Mouse (Mus musculus) testis, postnatal 10 days (tissue): ENCODE results near the gene 1600012H06Rik.
"Not testable (repeated sequence)": the region's sequence is repeated elsewhere in the genome, so short reads cannot be mapped to it uniquely, and the experiment has no call there.

Experiments used
- DNase-seq: peaks from one replicate; pipeline ENCODE4 v3.0.0; 2021; ENCODE audit warnings: low spot score

1600012H06Rik gene

GRCm38 (mm10) chr17:14944551-14944950 lies 1.6 kb downstream of the 1600012H06Rik start:
- DNase-seq = no peak

GRCm38 (mm10) chr17:14949161-14949827 lies 6.3 kb downstream of the 1600012H06Rik start:
- no peak for DNase-seq

GRCm38 (mm10) chr17:14953452-14953851 lies 10.5 kb downstream of the 1600012H06Rik start:
- DNase-seq = no peak

GRCm38 (mm10) chr17:14958686-14959327 lies 15.8 kb downstream of the 1600012H06Rik start:
- DNase-seq = no peak

- no peak for DNase-seq
These were observed 17.0 kb downstream of the 1600012H06Rik start for GRCm38 (mm10) chr17:14959979-14960378.

GRCm38 (mm10) chr17:14960520-14960919 lies 17.5 kb downstream of the 1600012H06Rik start:
- peak; percentile 58 for DNase-seq

GRCm38 (mm10) chr17:14960951-14961556 lies 18.1 kb downstream of the 1600012H06Rik start, which contains the start of gene Phf10:
Phf10 (minus strand) TSS chr17:14961273.
- peak; percentile 67 for DNase-seq

GRCm38 (mm10) chr17:14961557-14962154 lies 18.7 kb downstream of the 1600012H06Rik start:
- DNase-seq = not testable (repeated sequence)

GRCm38 (mm10) chr17:14968373-14968913 lies 25.5 kb downstream of the 1600012H06Rik start:
- not testable (repeated sequence) for DNase-seq

GRCm38 (mm10) chr17:14977718-14978361 lies 34.9 kb downstream of the 1600012H06Rik start:
- not testable (repeated sequence) for DNase-seq

- DNase-seq = not testable (repeated sequence)
These were observed 35.5 kb downstream of the 1600012H06Rik start, which contains the start of the genes 9030025P20Rik and Gm3417 for GRCm38 (mm10) chr17:14978362-14979038. 9030025P20Rik (plus strand) TSS chr17:14978468. Gm3417 (minus strand) TSS chr17:14978790.

- not testable (repeated sequence) for DNase-seq
These were observed 47.2 kb downstream of the 1600012H06Rik start for GRCm38 (mm10) chr17:14990116-14990702.

- DNase-seq = not testable (repeated sequence)
These were observed 49.6 kb downstream of the 1600012H06Rik start for GRCm38 (mm10) chr17:14992522-14993138.

- not testable (repeated sequence) for DNase-seq
These were observed 50.3 kb downstream of the 1600012H06Rik start for GRCm38 (mm10) chr17:14993139-14993832.

GRCm38 (mm10) chr17:14994140-14994539 lies 51.2 kb downstream of the 1600012H06Rik start:
- DNase-seq = not testable (repeated sequence)

GRCm38 (mm10) chr17:15000047-15000446 lies 57.1 kb downstream of the 1600012H06Rik start:
- DNase-seq = not testable (repeated sequence)

GRCm38 (mm10) chr17:15009088-15009487 lies 66.1 kb downstream of the 1600012H06Rik start:
- DNase-seq = not testable (repeated sequence)
